Mouse (Mus musculus) neural tube, embryonic 15.5 days (tissue): ENCODE measurements around the gene Cd300ld2. TPM values are rescaled to one million over a fixed set of nuclear protein-coding genes. Genes with fewer than 3 reads are reported as not detected.

Experiments used
- ATAC-seq: fragments of 200-750 bp; cut with Nextera tagmentation; 2 replicates; pipeline ENCODE4 v1.8.0; 2017; ENCODE audit warnings: mild to moderate bottlenecking, moderate TSS enrichment, moderate library complexity; ENCODE audit not compliant: low FRiP score
- H3K27ac ChIP-seq: fragments of 300-500 bp; sonication (generic); replicated peaks from 2 replicates; pipeline ENCODE4 v1.5.1; 2015; ENCODE audit warnings: mild to moderate bottlenecking, inconsistent platforms
- H3K27me3 ChIP-seq: fragments of 300-500 bp; sonication (generic); replicated peaks from 2 replicates; pipeline ENCODE4 v1.6.1; 2015; ENCODE audit warnings: inconsistent platforms
- H3K36me3 ChIP-seq: fragments of 300-500 bp; sonication (generic); 2 replicates; pipeline ENCODE4 v1.6.1; 2015; ENCODE audit warnings: inconsistent platforms
- H3K4me1 ChIP-seq: fragments of 300-500 bp; sonication (generic); 2 replicates; pipeline ENCODE4 v1.6.1; 2015; ENCODE audit warnings: inconsistent platforms
- H3K4me2 ChIP-seq: fragments of 300-500 bp; sonication (generic); 2 replicates; pipeline ENCODE4 v1.6.1; 2015; ENCODE audit warnings: inconsistent platforms, mild to moderate bottlenecking, moderate library complexity
- H3K4me3 ChIP-seq: fragments of 300-500 bp; sonication (generic); replicated peaks from 2 replicates; pipeline ENCODE4 v1.5.1; 2015; ENCODE audit warnings: mild to moderate bottlenecking, inconsistent platforms
- H3K9ac ChIP-seq: fragments of 300-500 bp; sonication (generic); replicated peaks from 2 replicates; pipeline ENCODE4 v1.6.1; 2015; ENCODE audit warnings: mild to moderate bottlenecking, inconsistent platforms
- H3K9me3 ChIP-seq: fragments of 300-500 bp; sonication (generic); replicated peaks from 2 replicates; pipeline ENCODE4 v1.6.1; 2016; ENCODE audit warnings: inconsistent platforms
- WGBS: fragments of 180-500 bp; shearing (Covaris S2); methylation state at CpG from one replicate; pipeline ENCODE4 v1.1.7; 2015; ENCODE audit warnings: mixed read lengths; 5-methylcytosine and 5-hydroxymethylcytosine counted together
- polyA plus RNA-seq: library from polyadenylated mRNA; unstranded; fragments of >200 nt; fragmentation: Nextera tagmentation; extraction: Ambion mirVana; gene quantifications from 2 replicates; pipeline ENCODE4 v1.2.1, GENCODE M21; 2015

Cd300ld2 gene
- polyA plus RNA-seq, 1 experiment from 2014 or later: not detected

DNA sequence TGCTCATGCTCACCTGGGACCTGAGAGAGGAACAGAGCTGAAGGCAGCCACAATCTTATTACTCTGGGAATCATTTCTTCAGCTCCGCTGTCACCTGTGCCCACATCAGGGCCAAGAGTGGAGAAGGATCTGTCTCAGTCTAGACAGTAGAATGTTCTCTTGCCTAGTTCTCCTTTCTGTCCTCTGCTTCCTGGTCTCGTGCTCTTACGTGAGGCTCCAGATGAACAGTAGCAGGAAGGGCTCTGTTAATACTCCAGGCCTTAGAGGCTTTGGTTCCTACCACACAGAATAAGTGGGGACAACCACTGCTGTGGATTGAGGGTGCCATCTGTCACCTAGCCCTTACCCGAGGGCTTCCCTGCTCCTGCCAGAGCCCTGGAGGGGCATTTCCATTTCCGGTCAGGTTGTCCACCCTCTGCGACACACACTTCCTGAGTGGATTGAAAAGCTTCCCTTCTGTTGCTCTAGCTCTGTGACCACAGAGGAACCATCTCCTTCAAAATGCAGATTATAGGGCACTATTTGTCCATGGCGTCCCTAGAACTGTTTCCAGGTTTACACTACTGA, 14.4 kb downstream of the Cd300ld2 start, which contains the start of gene Cd300c2:
Cd300c2 (minus strand) TSS at position 407 of the 567 bp plus-strand sequence.
- no peaks in the 10 kb centered on the region for H3K36me3 ChIP-seq
- WGBS: 89% methylated on average over 7 of the region's 7 CpGs
- H3K4me2 ChIP-seq: no peak within 1 kb of the TSS
- H3K9ac ChIP-seq: no peak within 1 kb of the TSS
- no peaks in the 10 kb centered on the region for H3K9me3 ChIP-seq
- no peak within 1 kb of the TSS for H3K27ac ChIP-seq
- H3K4me3 ChIP-seq: no peak within 1 kb of the TSS
- no peak for ATAC-seq
- H3K27me3 ChIP-seq: no peaks in the 10 kb centered on the region
- H3K4me1 ChIP-seq: no peaks in the 10 kb centered on the region

DNA sequence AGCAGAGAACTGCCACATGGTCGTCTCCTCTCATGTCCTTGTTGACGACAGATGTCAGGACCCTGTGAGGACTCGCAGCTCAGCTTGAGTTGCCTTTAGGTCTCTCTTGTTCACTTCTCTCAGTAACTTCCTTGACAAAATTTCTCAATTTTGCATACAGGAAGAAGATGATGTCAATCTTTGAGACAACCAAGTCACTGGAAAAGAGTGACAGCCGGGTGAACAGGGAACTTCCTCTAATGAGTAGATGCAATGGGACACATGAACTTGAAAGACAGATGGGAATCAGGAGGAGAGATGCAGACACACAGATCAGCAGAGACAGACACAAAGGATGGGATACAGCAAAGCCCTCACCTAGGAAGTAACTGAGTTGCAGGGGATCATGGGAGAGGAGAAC, 26.2 kb downstream of the Cd300ld2 start, which contains the start of gene Cd300ld:
Cd300ld (minus strand) TSS at position 130 of the 400 bp plus-strand sequence.
- Histone ChIP-seq H3K27ac (no peak within 1 kb of the TSS), H3K4me1 (no peaks in the 10 kb centered on the region), H3K27me3 (no peaks in the 10 kb centered on the region), H3K36me3 (no peaks in the 10 kb centered on the region), H3K4me2 (no peak within 1 kb of the TSS), H3K9ac (no peak within 1 kb of the TSS), H3K4me3 (no peak within 1 kb of the TSS), H3K9me3 (no peaks in the 10 kb centered on the region)
- WGBS: 86% methylated on average over 4 of the region's 4 CpGs
- no peak for ATAC-seq

DNA sequence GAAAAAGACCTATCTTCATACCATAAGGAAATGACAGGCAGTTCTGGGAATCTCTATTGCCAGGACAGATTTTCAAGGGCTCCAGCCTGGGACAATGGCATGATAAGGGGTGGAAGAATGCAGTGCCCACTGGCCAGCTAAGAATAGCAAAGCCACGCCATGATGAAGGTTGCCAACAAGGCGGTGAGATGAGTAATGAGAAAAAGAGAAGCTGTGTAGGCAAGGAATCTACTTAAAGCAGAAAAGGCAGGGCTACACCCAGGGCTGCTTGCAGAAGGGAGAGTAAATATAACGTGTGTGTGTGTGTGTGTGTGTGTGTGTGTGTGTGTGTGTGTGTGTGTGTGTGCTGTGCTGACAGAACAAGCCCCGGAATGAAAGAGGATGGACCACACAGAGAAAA, 34.1 kb downstream of the Cd300ld2 start:
- no peaks in the 10 kb centered on the region for H3K27me3 ChIP-seq
- ATAC-seq: no peak
- no peak overlapping the region for H3K4me3 ChIP-seq
- 89% methylated on average over 4 of the region's 4 CpGs for WGBS
- H3K9me3 ChIP-seq: 0 out of 2 replicates have a peak, but pooled peaks cover 8% of the 10 kb centered on the region
- no peaks in the 10 kb centered on the region for H3K4me1 ChIP-seq
- no peaks in the 10 kb centered on the region for H3K36me3 ChIP-seq
- H3K9ac ChIP-seq: no peak overlapping the region
- H3K4me2 ChIP-seq: no peak overlapping the region
- no peak overlapping the region for H3K27ac ChIP-seq

DNA sequence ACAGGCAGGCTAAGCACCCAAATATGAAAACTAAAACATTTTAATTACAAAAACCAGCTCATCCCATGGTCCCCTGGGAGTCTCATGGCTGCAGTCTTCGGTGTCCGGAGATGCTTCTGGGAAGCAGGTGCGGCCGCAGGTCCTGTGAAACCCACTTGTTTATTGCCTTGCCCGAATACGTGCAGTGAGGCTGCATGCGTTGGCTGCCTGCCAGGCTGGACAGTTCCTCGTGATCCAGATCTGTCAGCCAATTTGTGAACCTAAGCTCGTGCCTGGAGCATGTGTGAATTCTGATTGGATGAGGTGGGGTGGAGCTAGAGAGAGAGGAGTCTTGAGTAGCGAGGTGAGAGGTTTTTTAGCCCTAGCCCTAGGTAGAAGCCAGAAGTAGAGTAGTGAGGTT, 43.3 kb downstream of the Cd300ld2 start:
- H3K4me1 ChIP-seq: no peaks in the 10 kb centered on the region
- ATAC-seq: no peak
- H3K9me3 ChIP-seq: peaks cover 4% of the 10 kb centered on the region; the same call in 1 of the 2 replicates
- no peak overlapping the region for H3K4me3 ChIP-seq
- H3K9ac ChIP-seq: no peak overlapping the region
- no peak overlapping the region for H3K4me2 ChIP-seq
- no peak overlapping the region for H3K27ac ChIP-seq
- H3K27me3 ChIP-seq: no peaks in the 10 kb centered on the region
- 82% methylated on average over 10 of the region's 10 CpGs for WGBS
- H3K36me3 ChIP-seq: no peaks in the 10 kb centered on the region

DNA sequence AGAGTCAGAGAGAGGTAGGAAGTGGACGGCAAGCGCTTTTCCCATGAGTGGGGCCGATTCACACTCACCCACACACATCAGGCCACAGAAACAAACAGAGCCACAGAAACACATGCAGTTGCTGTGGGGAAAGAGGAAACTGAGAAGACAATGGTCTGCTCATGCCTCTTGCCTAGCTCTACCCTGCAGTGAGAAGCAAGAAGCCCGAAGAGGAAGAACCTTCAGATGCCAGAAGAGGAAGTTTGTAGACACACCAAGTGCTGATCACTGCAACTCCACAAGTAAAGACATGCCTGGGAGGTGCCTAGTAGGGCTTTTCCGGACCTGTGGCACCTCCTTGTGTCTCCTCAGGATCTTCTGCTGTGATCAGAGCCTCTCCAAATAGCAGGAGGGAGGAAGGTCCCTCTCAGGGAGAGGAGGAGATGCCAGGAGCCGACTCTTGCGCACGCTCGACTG, 47.2 kb downstream of the Cd300ld2 start, which contains the start of gene Cd300c:
Cd300c (minus strand) TSS at position 406 of the 456 bp plus-strand sequence.
- H3K9me3 ChIP-seq: peaks cover 2% of the 10 kb centered on the region; the same call in 1 of the 2 replicates
- H3K4me3 ChIP-seq: no peak within 1 kb of the TSS
- no peaks in the 10 kb centered on the region for H3K36me3 ChIP-seq
- no peaks in the 10 kb centered on the region for H3K27me3 ChIP-seq
- WGBS: 86% methylated on average over 9 of the region's 9 CpGs
- ATAC-seq: no peak
- H3K9ac ChIP-seq: no peak within 1 kb of the TSS
- no peak within 1 kb of the TSS for H3K27ac ChIP-seq
- H3K4me1 ChIP-seq: no peaks in the 10 kb centered on the region
- H3K4me2 ChIP-seq: no peak within 1 kb of the TSS

DNA sequence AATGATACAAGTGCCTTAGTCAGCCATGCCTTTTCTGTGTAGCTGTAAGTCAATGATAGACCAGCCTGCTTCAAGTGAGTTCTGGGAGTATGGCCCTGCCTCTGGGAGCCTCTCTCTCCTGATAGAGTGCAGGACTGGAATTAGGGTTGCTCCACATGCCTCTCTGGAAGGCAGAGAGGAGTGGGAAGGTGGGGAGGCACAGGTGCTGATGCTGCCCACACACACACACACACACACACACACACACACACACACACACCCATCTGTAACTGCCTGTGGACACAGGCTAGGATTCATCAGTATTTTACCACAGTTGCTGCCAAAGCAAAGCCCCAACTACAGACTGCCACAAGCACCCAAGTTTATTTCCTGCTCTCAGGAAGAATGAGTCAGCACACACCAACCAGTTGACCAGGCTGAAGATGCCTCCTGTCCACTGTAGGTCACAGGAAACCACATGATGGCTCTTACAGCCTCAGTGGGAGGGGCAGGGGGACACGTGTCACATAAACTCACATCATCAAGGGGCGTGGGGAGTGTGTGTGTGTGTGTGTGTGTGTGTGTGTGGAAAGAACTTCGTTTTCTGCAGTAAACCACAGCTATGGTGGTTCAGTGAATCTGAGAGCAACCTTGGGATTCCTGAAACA, 50.7 kb downstream of the Cd300ld2 start:
- ATAC-seq: no peak
- H3K36me3 ChIP-seq: no peaks in the 10 kb centered on the region
- H3K9ac ChIP-seq: no peak overlapping the region
- no peak overlapping the region for H3K4me2 ChIP-seq
- no peaks in the 10 kb centered on the region for H3K9me3 ChIP-seq
- WGBS: 62% methylated on average over 3 of the region's 3 CpGs
- H3K4me3 ChIP-seq: no peak overlapping the region
- no peak overlapping the region for H3K27ac ChIP-seq
- no peaks in the 10 kb centered on the region for H3K4me1 ChIP-seq
- H3K27me3 ChIP-seq: no peaks in the 10 kb centered on the region

DNA sequence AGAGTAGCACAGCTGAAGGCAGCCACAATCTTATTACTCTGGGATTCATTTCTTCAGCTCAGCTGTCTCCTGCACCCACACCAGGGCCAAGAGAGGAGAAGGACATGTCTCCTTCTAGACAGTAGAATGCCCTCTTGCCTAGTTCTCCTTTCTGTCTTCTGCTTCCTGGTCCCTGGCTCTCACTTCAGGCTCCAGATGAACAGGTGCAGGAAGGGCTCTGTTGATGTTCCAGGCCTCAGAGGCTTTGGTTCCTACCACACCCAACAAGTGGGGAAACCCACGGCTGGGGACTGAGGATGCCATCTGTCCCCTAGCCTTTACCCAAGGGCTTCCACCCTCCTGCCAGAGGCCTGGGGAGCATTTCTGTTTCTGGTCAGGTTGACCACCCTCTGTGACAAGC, 55.6 kb downstream of the Cd300ld2 start:
- no peak for ATAC-seq
- no peaks in the 10 kb centered on the region for H3K27me3 ChIP-seq
- H3K4me2 ChIP-seq: no peak overlapping the region
- H3K4me1 ChIP-seq: no peaks in the 10 kb centered on the region
- no peak overlapping the region for H3K27ac ChIP-seq
- H3K36me3 ChIP-seq: no peaks in the 10 kb centered on the region
- no peak overlapping the region for H3K9ac ChIP-seq
- H3K4me3 ChIP-seq: no peak overlapping the region
- 79% methylated on average over 1 of the region's 1 CpGs for WGBS
- no peaks in the 10 kb centered on the region for H3K9me3 ChIP-seq

Other genes with a start within 250 kb of the Cd300ld2 start
- 14.8 and 21.3 TPM in 2 replicates for gene Btbd17, start 220.2 kb downstream of the Cd300ld2 start, polyA plus RNA-seq
- gene Gpr142, start 217.3 kb downstream of the Cd300ld2 start, polyA plus RNA-seq: not detected in 2 replicates
- 8.8 and 12.0 TPM in 2 replicates for gene Gprc5c, start 165.0 kb downstream of the Cd300ld2 start, polyA plus RNA-seq
- 0.59 and 1.3 TPM in 2 replicates for gene Cd300a, start 126.2 kb downstream of the Cd300ld2 start, polyA plus RNA-seq
- 0.05 and 0.28 TPM in 2 replicates for gene Cd300lb, start 81.8 kb downstream of the Cd300ld2 start, polyA plus RNA-seq
- gene Cd300c, start 47.0 kb downstream of the Cd300ld2 start, polyA plus RNA-seq: not detected in 2 replicates
- 0.19 TPM in 1 of 2 replicates, not detected in the other for gene Cd300ld, start 26.3 kb downstream of the Cd300ld2 start, polyA plus RNA-seq
- gene Cd300c2, start 14.3 kb downstream of the Cd300ld2 start, polyA plus RNA-seq: 2.0 and 2.2 TPM in 2 replicates
- gene Cd300ld4, start 10.8 kb upstream of the Cd300ld2 start, polyA plus RNA-seq: not detected in 2 replicates
- not detected in 2 replicates for gene Cd300ld5, start 21.6 kb upstream of the Cd300ld2 start, polyA plus RNA-seq
- not detected in 2 replicates for gene Cd300ld3, start 32.2 kb upstream of the Cd300ld2 start, polyA plus RNA-seq
- 0.06 TPM in 1 of 2 replicates, not detected in the other for gene Cd300e, start 46.0 kb upstream of the Cd300ld2 start, polyA plus RNA-seq
- 0.93 and 4.3 TPM in 2 replicates for gene Rab37, start 75.2 kb upstream of the Cd300ld2 start, polyA plus RNA-seq
- 0.20 and 0.27 TPM in 2 replicates for gene Cd300lf, start 117.8 kb upstream of the Cd300ld2 start, polyA plus RNA-seq
- 45.5 and 80.6 TPM in 2 replicates for gene Slc9a3r1, start 147.1 kb upstream of the Cd300ld2 start, polyA plus RNA-seq
- gene Tmem104, start 171.3 kb upstream of the Cd300ld2 start, polyA plus RNA-seq: 11.7 TPM in 2 replicates
- gene Nat9, start 171.7 kb upstream of the Cd300ld2 start, polyA plus RNA-seq: 22.0 and 22.8 TPM in 2 replicates